Mouse (Mus musculus) embryonic fibroblast, embryonic 13.5 days (primary cell): ENCODE measurements around the gene Map3k13.

ENCODE experiments used
- CTCF ChIP-seq: IDR thresholded peaks from 2 replicates; pipeline ENCODE4 v1.5.1; 2011; ENCODE audit warnings: mild to moderate bottlenecking, control low read depth, low read length, moderate library complexity, borderline replicate concordance; ENCODE audit not compliant: insufficient read depth
- POLR2A ChIP-seq: IDR thresholded peaks from 2 replicates; pipeline ENCODE4 v1.6.1; 2011; ENCODE audit warnings: low read depth, mild to moderate bottlenecking, control low read depth, low read length, moderate library complexity

DNA sequence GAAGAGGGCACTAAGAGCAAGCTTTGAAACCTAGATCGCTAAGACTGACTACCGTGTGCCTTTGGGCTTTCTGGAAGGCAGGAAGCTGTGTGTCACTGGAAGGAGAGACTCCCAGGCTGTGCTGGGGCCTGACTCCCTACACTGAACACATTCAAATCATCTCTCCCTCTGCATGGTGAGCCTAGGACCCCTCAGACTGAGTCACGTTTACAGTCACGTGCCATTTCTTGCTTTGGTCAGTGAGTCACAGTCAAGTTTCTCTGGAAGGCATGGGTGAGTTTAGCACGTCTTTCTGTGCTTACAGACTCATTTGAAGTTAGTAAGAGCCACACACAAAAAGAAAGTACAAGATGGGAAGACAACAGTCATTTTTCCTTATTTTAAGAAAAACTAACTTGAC, 107.1 kb downstream of the Map3k13 start:
- no peak for TF ChIP-seq POLR2A
- no peak for TF ChIP-seq CTCF
